In the genomic region with DNA sequence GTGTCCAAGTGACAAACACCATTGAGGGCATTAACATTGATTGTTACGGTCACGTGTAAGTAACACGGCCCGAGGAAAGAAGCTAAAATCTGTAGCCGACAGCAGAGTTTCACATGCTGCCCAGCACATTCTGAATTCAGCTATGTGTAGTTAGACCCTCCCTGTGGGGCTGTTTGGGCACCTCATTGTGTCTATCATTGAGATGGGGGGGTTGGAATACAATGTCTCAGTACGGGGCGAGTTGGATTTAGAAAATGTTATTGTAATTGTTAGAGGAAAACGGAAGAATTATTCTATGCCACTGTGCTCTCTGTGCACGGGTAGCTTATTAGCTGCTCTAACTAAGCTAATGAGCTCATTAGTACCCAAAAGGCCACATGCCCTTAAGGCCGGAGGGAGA, we compare ENCODE assay signal across 17 mouse cellular contexts.
"Had no signal": no experiment of that assay in that cellular context is flagged by ENCODE, and none has a peak within 500 bp of the region (broad histone marks: within the 10 kb centered on the region; RNA-seq: fewer than 3 reads in every experiment).

No protein-coding gene starts in this region.

- H3K9ac ChIP-seq: limb, embryonic 12.5 days; limb, embryonic 15.5 days; liver, embryonic 14.5 days; liver, postnatal 0 days; lung, embryonic 14.5 days; neural tube, embryonic 12.5 days; neural tube, embryonic 15.5 days had no signal

- H3K36me3 ChIP-seq: limb, embryonic 12.5 days; limb, embryonic 15.5 days; neural tube, embryonic 12.5 days; neural tube, embryonic 15.5 days had no signal

- ATAC-seq: liver, postnatal 0 days; lung, postnatal 0 days had no signal

- H3K4me2 ChIP-seq: limb, embryonic 12.5 days; limb, embryonic 15.5 days; liver, embryonic 11.5 days; lung, embryonic 14.5 days; neural tube, embryonic 12.5 days; neural tube, embryonic 15.5 days had no signal

- H3K4me1 ChIP-seq: neural tube, embryonic 12.5 days had no signal

- H3K4me3 ChIP-seq: limb, embryonic 12.5 days; limb, embryonic 15.5 days; neural tube, embryonic 12.5 days; neural tube, embryonic 15.5 days had no signal

- H3K27me3 ChIP-seq: limb, embryonic 12.5 days; limb, embryonic 15.5 days; neural tube, embryonic 12.5 days; neural tube, embryonic 15.5 days had no signal

- DNase-seq: kidney, adult 18-20 months; kidney, adult 9 months; kidney, postnatal 14 days; kidney, postnatal 4 days; left cerebral cortex, postnatal 4 days; liver, postnatal 0 days; lung, embryonic 14.5 days; thymus, adult 18-20 months; thymus, postnatal 36 days had no signal

- H3K27ac ChIP-seq: limb, embryonic 12.5 days; limb, embryonic 15.5 days; liver, embryonic 14.5 days; macrophage; neural tube, embryonic 12.5 days; neural tube, embryonic 15.5 days had no signal

- H3K9me3 ChIP-seq: limb, embryonic 15.5 days; neural tube, embryonic 15.5 days had no signal
